In genomic region chr2:34962893-34963292, GRCm38 (mm10) we compare ENCODE assay signal across 10 mouse cellular contexts. TPM values are rescaled to one million over a fixed set of nuclear protein-coding genes. Genes with fewer than 3 reads are reported as not detected.
DNase-seq lines count a peak whose midpoint lies in the region; ATAC-seq and TF ChIP-seq lines count a peak whose summit lies in the region.
"Had no signal": no experiment of that assay in that cellular context is flagged by ENCODE, and none has a peak within 500 bp of the region (broad histone marks: within the 10 kb centered on the region; RNA-seq: fewer than 3 reads in every experiment).

No protein-coding gene starts in this region.

- no peaks in the 10 kb centered on the region for H3K27me3 ChIP-seq in lung, postnatal 0 days (replicated peaks; ENCODE audit: insufficient read depth, low read length)
- H3K27me3 ChIP-seq: hindbrain, embryonic 15.5 days had no signal

- ATAC-seq in lung, postnatal 0 days, result no peak
- peak; percentile 44 for ATAC-seq in activated CD4-positive, CD25-positive, alpha-beta regulatory T cell, adult 4 months

- H3K4me1 ChIP-seq in lung, postnatal 0 days (ENCODE audit: insufficient read depth, low read depth, low read length), result no peaks in the 10 kb centered on the region; the same call in 1 of the 2 replicates

- no peak for TF ChIP-seq CTCF in lung, postnatal 0 days (IDR thresholded peaks at IDR 0.05)

- no peak overlapping the region for H3K4me2 ChIP-seq in lung, postnatal 0 days (replicated peaks; ENCODE audit: low read depth, low read length)
- H3K4me2 ChIP-seq: hindbrain, embryonic 15.5 days; lung, embryonic 14.5 days had no signal

- no peak overlapping the region for H3K9ac ChIP-seq in lung, postnatal 0 days (replicated peaks; ENCODE audit: low read depth)
- H3K9ac ChIP-seq: hindbrain, embryonic 15.5 days; lung, embryonic 14.5 days had no signal

- DNase-seq in lung, postnatal 0 days (ENCODE audit: low spot score), result peak; percentile 25
- DNase-seq in lung, adult 18-20 months, result no peak
- peak; percentile 30 to 32 for DNase-seq in kidney, postnatal 36 days
- peak; percentile 76 for DNase-seq in thymus, postnatal 25 days
- no peak for DNase-seq in adrenal gland, postnatal 25 days
- DNase-seq in gastrocnemius, postnatal 25 days, result no peak
- DNase-seq: cerebellum, adult 2 months; lung, embryonic 14.5 days had no signal

- H3K27ac ChIP-seq in lung, postnatal 0 days (ENCODE audit: low read length), result no peak overlapping the region
- H3K27ac ChIP-seq: hindbrain, embryonic 15.5 days had no signal

- no peaks in the 10 kb centered on the region for H3K9me3 ChIP-seq in lung, postnatal 0 days (ENCODE audit: low read length)
- H3K9me3 ChIP-seq: hindbrain, embryonic 15.5 days had no signal

- H3K36me3 ChIP-seq in lung, postnatal 0 days (ENCODE audit: insufficient read depth, low read length), result no peaks in the 10 kb centered on the region
- H3K36me3 ChIP-seq: hindbrain, embryonic 15.5 days had no signal

- H3K4me3 ChIP-seq in lung, postnatal 0 days (ENCODE audit: low read depth, low read length), result no peak overlapping the region
- H3K4me3 ChIP-seq: hindbrain, embryonic 15.5 days had no signal

- TF ChIP-seq EP300 in lung, postnatal 0 days (IDR thresholded peaks at IDR 0.05), result no peak

- WGBS in lung, postnatal 0 days, result 49% methylated on average over 9 of the region's 9 CpGs

RNA-seq across cellular contexts. Expression of gene Traf1, which starts 1.3 kb away (rescaled TPM):
- polyA plus RNA-seq in lung, postnatal 0 days (2015; fragmentation: Nextera tagmentation; extraction: Ambion mirVana), result 61.4 and 67.0 TPM in 2 replicates
- 100 to 1,000 TPM; 213 to 237 TPM for polyA plus RNA-seq in activated CD4-positive, CD25-positive, alpha-beta regulatory T cell, adult 4 months (2017; shearing (Covaris generic))
- 1.9 and 3.0 TPM in 2 replicates for total RNA-seq in adrenal gland, postnatal 25 days (2021)
- 1 to 10 TPM in 1 of 2 experiments, under 1 TPM in 1; 0.46 to 1.3 TPM for total RNA-seq in gastrocnemius, postnatal 25 days (2021)

RNA-seq across cellular contexts. Expression of gene Phf19, which starts 49.1 kb away (rescaled TPM):
- polyA plus RNA-seq in lung, postnatal 0 days (2015; fragmentation: Nextera tagmentation; extraction: Ambion mirVana), result 1.3 and 1.6 TPM in 2 replicates
- 1 to 10 TPM; 1.2 to 1.8 TPM for polyA plus RNA-seq in activated CD4-positive, CD25-positive, alpha-beta regulatory T cell, adult 4 months (2017; shearing (Covaris generic))
- 5.1 and 6.5 TPM in 2 replicates for total RNA-seq in adrenal gland, postnatal 25 days (2021)
- total RNA-seq in gastrocnemius, postnatal 25 days (2021), result 1 to 10 TPM in 1 of 2 experiments, under 1 TPM in 1; 0.91 to 1.3 TPM

Comparison
In these comparisons a context has a peak if more than half of its experiments do, and no peak if none do; other contexts are left out.
1. DNase-seq: peak in lung, postnatal 0 days (single experiment), kidney, postnatal 36 days (2 of 2) and thymus, postnatal 25 days (single experiment); none in lung, adult 18-20 months (0 of 2), adrenal gland, postnatal 25 days (single experiment) and gastrocnemius, postnatal 25 days (single experiment).